Mouse (Mus musculus): ENCODE measurements around the gene D430041D05Rik. TPM values are rescaled to one million over a fixed set of nuclear protein-coding genes. Genes with fewer than 3 reads are reported as not detected.
A peak's percentile ranks its signal among the peaks of the same experiment; 100 is the strongest.

D430041D05Rik gene
- polyA plus RNA-seq (2015; fragmentation: Nextera tagmentation; extraction: Ambion mirVana) = 11.8 and 12.4 TPM in 2 replicates

- Histone ChIP-seq H3K4me1 (peaks cover 40% of the 10 kb centered on the region), H3K4me2 (replicated peaks) (peak within 1 kb of the TSS; percentile 84), H3K9me3 (no peaks in the 10 kb centered on the region), H3K4me3 (peak within 1 kb of the TSS; percentile 95), H3K36me3 (no peaks in the 10 kb centered on the region), H3K27me3 (no peaks in the 10 kb centered on the region), H3K27ac (replicated peaks) (peak within 1 kb of the TSS; percentile 95), H3K9ac (replicated peaks) (peak within 1 kb of the TSS; percentile 96)
- ATAC-seq (replicated peaks) = no peak
- WGBS = 55% methylated on average over 4 of the region's 4 CpGs
These were observed at the start of gene D430041D05Rik for GRCm38 (mm10) chr2:104410963-104411545. Gene D430041D05Rik (minus strand): TSS chr2:104411013.

- no peak overlapping the region for H3K4me2 ChIP-seq (replicated peaks)
- WGBS = 80% methylated on average over 3 of the region's 3 CpGs
These were observed 49.2 kb upstream of the D430041D05Rik start for GRCm38 (mm10) chr2:104460021-104460420.

GRCm38 (mm10) chr2:104458569-104459332, 47.9 kb upstream of the D430041D05Rik start:
- H3K4me1 ChIP-seq = no peaks in the 10 kb centered on the region
- no peak overlapping the region for H3K4me3 ChIP-seq
- H3K9ac ChIP-seq (replicated peaks) = no peak overlapping the region
- H3K9me3 ChIP-seq = no peaks in the 10 kb centered on the region
- H3K4me2 ChIP-seq (replicated peaks) = no peak overlapping the region
- 86% methylated on average over 8 of the region's 8 CpGs for WGBS
- no peaks in the 10 kb centered on the region for H3K36me3 ChIP-seq
- ATAC-seq (replicated peaks) = no peak
- no peaks in the 10 kb centered on the region for H3K27me3 ChIP-seq
- H3K27ac ChIP-seq (replicated peaks) = no peak overlapping the region

More at GRCm38 (mm10) chr2:104460021-104460420, 49.2 kb upstream of the D430041D05Rik start:
- Histone ChIP-seq H3K27me3 (no peaks in the 10 kb centered on the region), H3K27ac (replicated peaks) (no peak overlapping the region), H3K9me3 (no peaks in the 10 kb centered on the region), H3K36me3 (no peaks in the 10 kb centered on the region), H3K4me3 (no peak overlapping the region), H3K4me1 (no peaks in the 10 kb centered on the region), H3K9ac (replicated peaks) (no peak overlapping the region)
- no peak for ATAC-seq (replicated peaks)

GRCm38 (mm10) chr2:104457106-104457505, 46.3 kb upstream of the D430041D05Rik start:
- no peak overlapping the region for H3K4me3 ChIP-seq
- H3K9ac ChIP-seq (replicated peaks) = no peak overlapping the region
- no peaks in the 10 kb centered on the region for H3K36me3 ChIP-seq
- no peaks in the 10 kb centered on the region for H3K4me1 ChIP-seq
- WGBS = 83% methylated on average over 3 of the region's 3 CpGs
- H3K9me3 ChIP-seq = no peaks in the 10 kb centered on the region
- H3K27me3 ChIP-seq = no peaks in the 10 kb centered on the region
- H3K27ac ChIP-seq (replicated peaks) = no peak overlapping the region
- ATAC-seq (replicated peaks) = no peak
- no peak overlapping the region for H3K4me2 ChIP-seq (replicated peaks)

- no peak overlapping the region for H3K4me2 ChIP-seq (replicated peaks)
- H3K27ac ChIP-seq (replicated peaks) = no peak overlapping the region
- WGBS = 89% methylated on average over 3 of the region's 3 CpGs
- no peak for ATAC-seq (replicated peaks)
- H3K4me1 ChIP-seq = no peaks in the 10 kb centered on the region
- H3K9ac ChIP-seq (replicated peaks) = no peak overlapping the region
- no peaks in the 10 kb centered on the region for H3K27me3 ChIP-seq
- H3K9me3 ChIP-seq = no peaks in the 10 kb centered on the region
- H3K36me3 ChIP-seq = no peaks in the 10 kb centered on the region
- no peak overlapping the region for H3K4me3 ChIP-seq
These were observed 39.9 kb upstream of the D430041D05Rik start for GRCm38 (mm10) chr2:104450685-104451084.

- H3K4me3 ChIP-seq = no peak overlapping the region
These were observed 38.4 kb upstream of the D430041D05Rik start for GRCm38 (mm10) chr2:104449191-104449590.

GRCm38 (mm10) chr2:104448201-104448600, 37.4 kb upstream of the D430041D05Rik start:
- Histone ChIP-seq H3K27ac (replicated peaks) (no peak overlapping the region), H3K9ac (replicated peaks) (no peak overlapping the region), H3K9me3 (no peaks in the 10 kb centered on the region), H3K4me1 (no peaks in the 10 kb centered on the region), H3K27me3 (no peaks in the 10 kb centered on the region), H3K4me3 (no peak overlapping the region), H3K36me3 (no peaks in the 10 kb centered on the region), H3K4me2 (replicated peaks) (no peak overlapping the region)
- ATAC-seq (replicated peaks) = no peak
- 77% methylated on average over 4 of the region's 4 CpGs for WGBS

More at GRCm38 (mm10) chr2:104449191-104449590, 38.4 kb upstream of the D430041D05Rik start:
- no peak overlapping the region for H3K4me2 ChIP-seq (replicated peaks)
- H3K27ac ChIP-seq (replicated peaks) = no peak overlapping the region
- no peak overlapping the region for H3K9ac ChIP-seq (replicated peaks)
- H3K4me1 ChIP-seq = no peaks in the 10 kb centered on the region
- ATAC-seq (replicated peaks) = no peak
- WGBS = 98% methylated on average over 1 of the region's 1 CpGs
- H3K36me3 ChIP-seq = no peaks in the 10 kb centered on the region
- H3K9me3 ChIP-seq = no peaks in the 10 kb centered on the region
- H3K27me3 ChIP-seq = no peaks in the 10 kb centered on the region

- Histone ChIP-seq H3K9me3 (no peaks in the 10 kb centered on the region), H3K27ac (replicated peaks) (no peak overlapping the region), H3K4me2 (replicated peaks) (no peak overlapping the region), H3K4me1 (no peaks in the 10 kb centered on the region), H3K9ac (replicated peaks) (no peak overlapping the region), H3K36me3 (peaks cover under 1% of the 10 kb centered on the region; the same call in 1 of the 2 replicates), H3K4me3 (no peak overlapping the region), H3K27me3 (no peaks in the 10 kb centered on the region)
- 70% methylated on average over 1 of the region's 1 CpGs for WGBS
- no peak for ATAC-seq (replicated peaks)
These were observed 35.2 kb upstream of the D430041D05Rik start for GRCm38 (mm10) chr2:104446016-104446415.

- Histone ChIP-seq H3K9me3 (no peaks in the 10 kb centered on the region), H3K9ac (replicated peaks) (no peak overlapping the region), H3K36me3 (peaks cover 8% of the 10 kb centered on the region), H3K4me3 (no peak overlapping the region), H3K27ac (replicated peaks) (no peak overlapping the region), H3K4me1 (no peaks in the 10 kb centered on the region), H3K4me2 (replicated peaks) (no peak overlapping the region), H3K27me3 (no peaks in the 10 kb centered on the region)
- ATAC-seq (replicated peaks) = peak; percentile 83
- 44% methylated on average over 2 of the region's 2 CpGs for WGBS
These were observed 34.0 kb upstream of the D430041D05Rik start for GRCm38 (mm10) chr2:104444776-104445175.

GRCm38 (mm10) chr2:104442341-104442740, 31.5 kb upstream of the D430041D05Rik start:
- no peaks in the 10 kb centered on the region for H3K4me1 ChIP-seq
- peaks cover 21% of the 10 kb centered on the region for H3K36me3 ChIP-seq
- no peaks in the 10 kb centered on the region for H3K27me3 ChIP-seq
- no peak overlapping the region for H3K4me3 ChIP-seq
- 70% methylated on average over 4 of the region's 4 CpGs for WGBS
- H3K9me3 ChIP-seq = no peaks in the 10 kb centered on the region
- H3K9ac ChIP-seq (replicated peaks) = no peak overlapping the region
- H3K27ac ChIP-seq (replicated peaks) = no peak overlapping the region
- ATAC-seq (replicated peaks) = no peak
- no peak overlapping the region for H3K4me2 ChIP-seq (replicated peaks)

GRCm38 (mm10) chr2:104436226-104436625, 25.4 kb upstream of the D430041D05Rik start:
- H3K4me2 ChIP-seq (replicated peaks) = no peak overlapping the region
- H3K4me1 ChIP-seq = no peaks in the 10 kb centered on the region
- no peak overlapping the region for H3K9ac ChIP-seq (replicated peaks)
- 95% methylated on average over 3 of the region's 3 CpGs for WGBS
- no peak overlapping the region for H3K4me3 ChIP-seq
- H3K36me3 ChIP-seq = peaks cover 61% of the 10 kb centered on the region
- H3K9me3 ChIP-seq = no peaks in the 10 kb centered on the region
- H3K27me3 ChIP-seq = no peaks in the 10 kb centered on the region
- ATAC-seq (replicated peaks) = no peak
- no peak overlapping the region for H3K27ac ChIP-seq (replicated peaks)

- Histone ChIP-seq H3K9ac (replicated peaks) (no peak overlapping the region), H3K9me3 (no peaks in the 10 kb centered on the region), H3K36me3 (peaks cover 45% of the 10 kb centered on the region), H3K4me1 (no peaks in the 10 kb centered on the region), H3K4me2 (replicated peaks) (no peak overlapping the region), H3K27ac (replicated peaks) (no peak overlapping the region), H3K27me3 (no peaks in the 10 kb centered on the region), H3K4me3 (no peak overlapping the region)
- no peak for ATAC-seq (replicated peaks)
- 93% methylated on average over 6 of the region's 6 CpGs for WGBS
These were observed 20.3 kb upstream of the D430041D05Rik start for GRCm38 (mm10) chr2:104431067-104431466.

Measured in forebrain, embryonic 15.5 days (tissue).